9 mouse cellular contexts compared by ENCODE assay signal in the genomic region with DNA sequence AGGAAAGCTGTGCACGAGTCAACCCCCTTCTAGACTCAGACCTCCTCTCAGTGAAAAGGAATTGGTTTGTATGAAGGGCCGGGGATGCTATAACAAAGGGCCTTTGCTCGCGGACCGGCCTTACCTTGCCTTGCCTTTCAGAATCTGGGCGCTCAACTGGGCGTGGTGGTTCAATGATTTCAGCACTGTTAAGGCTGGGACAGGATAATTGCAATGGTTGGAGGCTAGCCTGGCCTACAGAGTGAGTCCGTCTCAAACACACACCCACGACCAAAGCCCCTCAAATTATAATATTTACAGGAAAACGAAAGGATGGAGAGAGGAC. TPM values are rescaled to one million over a fixed set of nuclear protein-coding genes. Genes with fewer than 3 reads are reported as not detected.
DNase-seq lines count a peak whose midpoint lies in the region; ATAC-seq and TF ChIP-seq lines count a peak whose summit lies in the region.
"Had no signal": no experiment of that assay in that cellular context is flagged by ENCODE, and none has a peak within 500 bp of the region (broad histone marks: within the 10 kb centered on the region; RNA-seq: fewer than 3 reads in every experiment).

A gene (minus strand): TSS at position 132 of the 325 bp plus-strand sequence.

- no peak for ATAC-seq in heart, embryonic 13.5 days (ENCODE audit: extremely low read depth, insufficient number of reproducible peaks, low FRiP score, low TSS enrichment)
- no peak; the same call in 1 of the 2 replicates for ATAC-seq in forebrain, embryonic 15.5 days (replicated peaks)
- ATAC-seq in liver, embryonic 14.5 days (ENCODE audit: insufficient read depth) = 0 out of 2 replicates have a peak, but pooled peaks have one; percentile 11

- no peak for TF ChIP-seq EP300 in liver, embryonic 14.5 days (IDR thresholded peaks at IDR 0.05; ENCODE audit: low read depth)

- peaks cover 49% of the 10 kb centered on the region for H3K4me1 ChIP-seq in heart, embryonic 13.5 days
- H3K4me1 ChIP-seq in ES-E14 (ENCODE audit: control insufficient read depth in 2 of 2, insufficient read depth in 2 of 2, low read length in 2 of 2, poor library complexity in 1 of 2) = peaks cover 2 to 3% of the 10 kb centered on the region in 2 experiments; a peak in 1 of 4 replicates
- H3K4me1 ChIP-seq in forebrain, embryonic 15.5 days = peaks cover 21% of the 10 kb centered on the region
- peaks cover 5 to 20% of the 10 kb centered on the region in 2 experiments for H3K4me1 ChIP-seq in liver, embryonic 14.5 days (replicated peaks; ENCODE audit: control insufficient read depth in 2 of 2, insufficient read depth in 2 of 2, low read length in 1 of 2)

- no peak for DNase-seq in heart, postnatal 10 days
- DNase-seq in ES-E14 (ENCODE audit: low read depth, low spot score) = no peak
- DNase-seq in liver, embryonic 14.5 days (ENCODE audit: low read depth in 3 of 3, low spot score in 3 of 3) = no peak
- DNase-seq in adrenal gland, postnatal 25 days = no peak
- no peak for DNase-seq in layer of hippocampus, postnatal 10 days (ENCODE audit: low spot score in 2 of 2)
- no peak for DNase-seq in adrenal gland, adult 2 months

- H3K27me3 ChIP-seq in heart, embryonic 13.5 days (replicated peaks) = peaks cover 19% of the 10 kb centered on the region
- H3K27me3 ChIP-seq in forebrain, embryonic 15.5 days = peaks cover 13% of the 10 kb centered on the region; the same call in 1 of the 2 replicates
- H3K27me3 ChIP-seq in liver, embryonic 14.5 days (ENCODE audit: control insufficient read depth, insufficient read depth, low read length) = peaks cover 40% of the 10 kb centered on the region

- peak within 1 kb of the TSS; percentile 86 for H3K9ac ChIP-seq in heart, embryonic 13.5 days
- H3K9ac ChIP-seq in ES-E14 (ENCODE audit: insufficient read depth, low read depth, low read length, poor library complexity, severe bottlenecking) = peak within 1 kb of the TSS; percentile 68
- peak within 1 kb of the TSS; percentile 52 for H3K9ac ChIP-seq in forebrain, embryonic 15.5 days (replicated peaks)
- H3K9ac ChIP-seq in liver, embryonic 14.5 days (replicated peaks) = no peak within 1 kb of the TSS

- 17% methylated on average over 10 of the region's 10 CpGs for WGBS in heart, embryonic 13.5 days
- WGBS in forebrain, embryonic 15.5 days = 2% methylated on average over 10 of the region's 10 CpGs
- WGBS in liver, embryonic 14.5 days (ENCODE audit: insufficient replicate concordance) = 9% methylated on average over 10 of the region's 10 CpGs

- peak within 1 kb of the TSS; percentile 39 for H3K27ac ChIP-seq in heart, embryonic 13.5 days (replicated peaks)
- peak within 1 kb of the TSS; percentile 47; the same call in 1 of the 2 replicates for H3K27ac ChIP-seq in ES-E14 (ENCODE audit: insufficient read depth, low read depth, low read length, poor library complexity, severe bottlenecking)
- H3K27ac ChIP-seq in forebrain, embryonic 15.5 days (replicated peaks) = peak within 1 kb of the TSS; percentile 1; the same call in 1 of the 2 replicates
- no peak within 1 kb of the TSS for H3K27ac ChIP-seq in liver, embryonic 14.5 days

- H3K36me3 ChIP-seq in heart, embryonic 13.5 days = no peaks in the 10 kb centered on the region
- H3K36me3 ChIP-seq in ES-E14 (ENCODE audit: control insufficient read depth, insufficient read depth, low read length, poor library complexity, severe bottlenecking) = no peaks in the 10 kb centered on the region
- no peaks in the 10 kb centered on the region for H3K36me3 ChIP-seq in forebrain, embryonic 15.5 days
- H3K36me3 ChIP-seq in liver, embryonic 14.5 days (replicated peaks; ENCODE audit: control insufficient read depth, insufficient read depth, low read depth) = no peaks in the 10 kb centered on the region
- H3K36me3 ChIP-seq: G1E had no signal

- in situ Hi-C loops in ES-E14 (cut with MboI; ENCODE audit: low sequenced_read_pairs in 2 of 2, unreplicated experiment in 2 of 2) = no loop called here

- TF ChIP-seq CTCF in liver, embryonic 14.5 days (IDR thresholded peaks at IDR 0.05; ENCODE audit: low read depth) = no peak

- peak within 1 kb of the TSS; percentile 71 for H3K4me3 ChIP-seq in heart, embryonic 13.5 days
- H3K4me3 ChIP-seq in ES-E14 (ENCODE audit: insufficient read depth in 1 of 2, low read depth in 1 of 2, low read length in 2 of 2, poor library complexity in 1 of 2, severe bottlenecking in 1 of 2) = peak within 1 kb of the TSS; percentile 56 to 66
- H3K4me3 ChIP-seq in forebrain, embryonic 15.5 days = peak within 1 kb of the TSS; percentile 46
- peak within 1 kb of the TSS; percentile 46 to 49 for H3K4me3 ChIP-seq in liver, embryonic 14.5 days (ENCODE audit: insufficient read depth in 1 of 2, low read depth in 2 of 2, low read length in 2 of 2)

- intact Hi-C loops in heart, postnatal 10 days (cut with DNase I) = no loop called here

- peak within 1 kb of the TSS; percentile 98 for H3K4me2 ChIP-seq in heart, embryonic 13.5 days
- peak within 1 kb of the TSS; percentile 81 for H3K4me2 ChIP-seq in forebrain, embryonic 15.5 days (replicated peaks)
- peak within 1 kb of the TSS; percentile 43 for H3K4me2 ChIP-seq in liver, embryonic 14.5 days (ENCODE audit: low read depth)

- H3K9me3 ChIP-seq in heart, embryonic 13.5 days = no peaks in the 10 kb centered on the region
- no peaks in the 10 kb centered on the region for H3K9me3 ChIP-seq in ES-E14 (ENCODE audit: control insufficient read depth, insufficient read depth, low read depth, low read length)
- no peaks in the 10 kb centered on the region for H3K9me3 ChIP-seq in forebrain, embryonic 15.5 days
- no peaks in the 10 kb centered on the region for H3K9me3 ChIP-seq in liver, embryonic 14.5 days (ENCODE audit: control insufficient read depth, low read length)
- H3K9me3 ChIP-seq: G1E had no signal

TF ChIP-seq in ES-E14, 5 proteins besides CTCF, POLR2A, EP300 and RAD21:
- no peak for TF ChIP-seq HCFC1 (IDR thresholded peaks at IDR 0.05; ENCODE audit: borderline replicate concordance, insufficient read depth, low read length)
- TF ChIP-seq MAFK (IDR thresholded peaks at IDR 0.05; ENCODE audit: insufficient read depth, low read depth, low read length) = no peak
- no peak for TF ChIP-seq ZNF384 (IDR thresholded peaks at IDR 0.05; ENCODE audit: low read depth, low read length)
- no peak for TF ChIP-seq ZC3H11A (IDR thresholded peaks at IDR 0.05; ENCODE audit: borderline replicate concordance, low read depth, low read length)
- TF ChIP-seq CHD2 (IDR thresholded peaks at IDR 0.05; ENCODE audit: low read depth, low read length) = no peak

RNA-seq across cellular contexts. Expression of the gene that starts here (rescaled TPM):
- polyA plus RNA-seq in heart, embryonic 13.5 days (2015; fragmentation: Nextera tagmentation; extraction: Ambion mirVana) = 3.2 and 4.6 TPM in 2 replicates
- total RNA-seq in heart, postnatal 10 days (2021) = 1 to 10 TPM; 3.8 to 5.4 TPM
- 0.76 and 0.95 TPM in 2 replicates for total RNA-seq in ES-E14 (2012; rRNA removed)
- 1.9 and 2.7 TPM in 2 replicates for polyA plus RNA-seq in forebrain, embryonic 15.5 days (2015; fragmentation: Nextera tagmentation; extraction: Ambion mirVana)
- polyA plus RNA-seq in liver, embryonic 14.5 days (2012; rRNA removed) = 5.1 and 7.7 TPM in 2 replicates
- polyA plus RNA-seq in liver, embryonic 14.5 days (2014; fragmentation: Nextera tagmentation; extraction: Ambion mirVana) = 16.9 and 17.8 TPM in 2 replicates
- total RNA-seq in adrenal gland, postnatal 25 days (2021) = 1.1 TPM in 1 of 2 replicates, not detected in the other
- total RNA-seq in layer of hippocampus, postnatal 10 days (2021) = 1 to 10 TPM; 1.3 to 2.8 TPM
- total RNA-seq in adrenal gland, adult 2 months (2021) = 1 to 10 TPM in 1 of 2 experiments, under 1 TPM in 1; 0.52 to 1.1 TPM
- polyA plus RNA-seq in adrenal gland, adult 2 months (2012; rRNA removed) = 0.11 and 0.20 TPM in 2 replicates
- polyA plus RNA-seq: G1E had no signal

Comparison
In these comparisons a context has a peak if more than half of its experiments do, and no peak if none do; other contexts are left out.
1. H3K4me2 ChIP-seq: peak in every context shown above with its lines; median percentile 98 in heart, embryonic 13.5 days; 81 in forebrain, embryonic 15.5 days; 43 in liver, embryonic 14.5 days.